In the genomic region with DNA sequence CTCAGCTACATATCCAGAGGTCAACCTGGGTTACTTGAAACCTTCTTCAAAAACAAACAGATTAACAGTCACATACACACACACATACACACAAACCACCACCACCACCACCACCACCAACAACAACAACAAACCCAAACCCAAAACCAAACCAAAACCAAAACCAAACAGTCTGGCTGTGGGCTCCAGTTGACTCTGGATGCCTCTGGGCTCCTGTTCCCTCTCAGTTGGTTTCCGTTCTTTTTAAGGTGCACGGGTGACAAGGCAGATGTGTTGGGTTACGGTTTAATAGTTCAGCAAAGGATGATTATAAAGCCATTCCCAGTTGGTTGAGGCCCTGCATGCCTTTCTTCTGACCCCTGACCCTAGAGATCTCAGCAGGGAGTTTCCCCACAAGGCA, we compare ENCODE assay signal across 30 mouse cellular contexts. TPM values are rescaled to one million over a fixed set of nuclear protein-coding genes. Genes with fewer than 3 reads are reported as not detected.
DNase-seq lines count a peak whose midpoint lies in the region; ATAC-seq lines count a peak whose summit lies in the region.
"Had no signal": no experiment of that assay in that cellular context is flagged by ENCODE, and none has a peak within 500 bp of the region (broad histone marks: within the 10 kb centered on the region; RNA-seq: fewer than 3 reads in every experiment).

No protein-coding gene starts in this region.

- no peak overlapping the region for H3K27ac ChIP-seq in heart, embryonic 12.5 days (ENCODE audit: poor library complexity, severe bottlenecking)
- H3K27ac ChIP-seq: gastrocnemius, adult 2 months; heart, embryonic 10.5 days; hindbrain, embryonic 12.5 days; hindbrain, postnatal 0 days; left cerebral cortex, adult 2 months; limb, embryonic 12.5 days; liver, embryonic 15.5 days; midbrain, embryonic 12.5 days; neural tube, embryonic 13.5 days had no signal

- WGBS in heart, embryonic 12.5 days = 80% methylated on average over 3 of the region's 3 CpGs

- H3K36me3 ChIP-seq in heart, embryonic 12.5 days = no peaks in the 10 kb centered on the region
- H3K36me3 ChIP-seq: heart, embryonic 10.5 days; hindbrain, embryonic 12.5 days; limb, embryonic 12.5 days; liver, embryonic 15.5 days; midbrain, embryonic 12.5 days; neural tube, embryonic 13.5 days had no signal

- no peak for ATAC-seq in heart, embryonic 12.5 days (ENCODE audit: insufficient number of reproducible peaks, low FRiP score)
- ATAC-seq: forebrain, embryonic 16.5 days; hindbrain, postnatal 0 days had no signal

- no peak overlapping the region for H3K9ac ChIP-seq in heart, embryonic 12.5 days
- H3K9ac ChIP-seq: hindbrain, embryonic 12.5 days; limb, embryonic 12.5 days; liver, embryonic 15.5 days; lung, embryonic 14.5 days; midbrain, embryonic 12.5 days; neural tube, embryonic 13.5 days had no signal

- no peak overlapping the region for H3K4me3 ChIP-seq in heart, embryonic 12.5 days
- H3K4me3 ChIP-seq: erythroblast, embryonic 14.5 days; gastrocnemius, adult 2 months; heart, embryonic 10.5 days; hindbrain, embryonic 12.5 days; left cerebral cortex, adult 2 months; limb, embryonic 12.5 days; liver, embryonic 15.5 days; midbrain, embryonic 12.5 days; myocyte; neural tube, embryonic 13.5 days had no signal

- peak; percentile 41 for DNase-seq in kidney, adult 9 months
- no peak for DNase-seq in kidney, postnatal 25 days
- DNase-seq in CD4-positive, CD25-positive, alpha-beta regulatory T cell, adult 2 months (ENCODE audit: low read depth, low spot score) = peak; percentile 52
- DNase-seq in induced T-regulatory cell, adult 2 months (ENCODE audit: low read depth) = peak; percentile 42
- DNase-seq in mesoderm, embryonic 11.5 days (ENCODE audit: low read depth, low spot score) = peak; percentile 34
- DNase-seq in gastrocnemius, postnatal 25 days = no peak
- no peak for DNase-seq in urinary bladder, adult 2 months (ENCODE audit: low spot score)
- DNase-seq: adrenal gland, postnatal 14 days; cerebellum, adult 11 months; cerebellum, adult 9-10 months; cerebellum, postnatal 36 days; gastrocnemius, adult 2 months; heart, postnatal 36 days; kidney, adult 8-10 months; kidney, postnatal 10 days; lung, embryonic 14.5 days; lung, postnatal 14 days had no signal

- no peak overlapping the region for H3K4me2 ChIP-seq in heart, embryonic 12.5 days
- H3K4me2 ChIP-seq: hindbrain, embryonic 12.5 days; limb, embryonic 12.5 days; liver, embryonic 15.5 days; lung, embryonic 14.5 days; midbrain, embryonic 12.5 days; neural tube, embryonic 13.5 days had no signal

- H3K27me3 ChIP-seq in heart, embryonic 12.5 days (replicated peaks) = no peaks in the 10 kb centered on the region
- H3K27me3 ChIP-seq: CH12.LX; hindbrain, embryonic 12.5 days; limb, embryonic 12.5 days; liver, embryonic 15.5 days; midbrain, embryonic 12.5 days; neural tube, embryonic 13.5 days had no signal

- peaks cover 22% of the 10 kb centered on the region for H3K4me1 ChIP-seq in heart, embryonic 12.5 days (replicated peaks)
- H3K4me1 ChIP-seq: liver, embryonic 15.5 days had no signal

- no peaks in the 10 kb centered on the region for H3K9me3 ChIP-seq in heart, embryonic 12.5 days (replicated peaks)
- H3K9me3 ChIP-seq: heart, embryonic 10.5 days; hindbrain, embryonic 12.5 days; limb, embryonic 12.5 days; liver, embryonic 15.5 days; midbrain, embryonic 12.5 days; neural tube, embryonic 13.5 days had no signal

RNA-seq across cellular contexts. Expression of a gene that starts 8.6 kb away (rescaled TPM):
- polyA plus RNA-seq in heart, embryonic 12.5 days (2016; fragmentation: Nextera tagmentation; extraction: Ambion mirVana) = 4.1 and 4.3 TPM in 2 replicates
- total RNA-seq in gastrocnemius, postnatal 25 days (2021) = 1 to 10 TPM; 1.3 to 1.8 TPM
- 12.7 and 15.4 TPM in 2 replicates for polyA plus RNA-seq in urinary bladder, adult 2 months (2012; rRNA removed)

Comparison
In these comparisons a context has a peak if more than half of its experiments do, and no peak if none do; other contexts are left out.
1. DNase-seq: peak in kidney, adult 9 months (single experiment), CD4-positive, CD25-positive, alpha-beta regulatory T cell, adult 2 months (single experiment), induced T-regulatory cell, adult 2 months (single experiment) and mesoderm, embryonic 11.5 days (single experiment); none in kidney, postnatal 25 days (0 of 2), gastrocnemius, postnatal 25 days (single experiment) and urinary bladder, adult 2 months (single experiment).